Mouse (Mus musculus) CH12.LX (cell line): ENCODE measurements around the gene Casp8ap2.

Experiments used
- CTCF ChIP-seq, 2 experiments: IDR thresholded peaks in 1 of 2; conservative IDR thresholded peaks in 1 of 2; 2 replicates each; pipeline ENCODE4 v1.5.1; 2011 to 2012; ENCODE audit warnings: low read depth in 2 of 2, low read length in 2 of 2, improper control_type of control experiment in 1 of 2, inconsistent platforms in 1 of 2, mild to moderate bottlenecking in 1 of 2, moderate library complexity in 1 of 2
- ELF1 ChIP-seq: IDR thresholded peaks from 2 replicates; pipeline ENCODE4 v1.6.1; 2014; ENCODE audit warnings: low read depth, mild to moderate bottlenecking, inconsistent platforms, low read length, improper control_type of control experiment
- POLR2A ChIP-seq: IDR thresholded peaks from 2 replicates; pipeline ENCODE4 v1.6.1; 2011; ENCODE audit warnings: low read depth, mild to moderate bottlenecking, improper control_type of control experiment, low read length
- POLR2AphosphoS2 ChIP-seq: IDR thresholded peaks from 2 replicates; pipeline ENCODE4 v1.6.1; 2011; ENCODE audit warnings: low read depth, low read length, improper control_type of control experiment

DNA sequence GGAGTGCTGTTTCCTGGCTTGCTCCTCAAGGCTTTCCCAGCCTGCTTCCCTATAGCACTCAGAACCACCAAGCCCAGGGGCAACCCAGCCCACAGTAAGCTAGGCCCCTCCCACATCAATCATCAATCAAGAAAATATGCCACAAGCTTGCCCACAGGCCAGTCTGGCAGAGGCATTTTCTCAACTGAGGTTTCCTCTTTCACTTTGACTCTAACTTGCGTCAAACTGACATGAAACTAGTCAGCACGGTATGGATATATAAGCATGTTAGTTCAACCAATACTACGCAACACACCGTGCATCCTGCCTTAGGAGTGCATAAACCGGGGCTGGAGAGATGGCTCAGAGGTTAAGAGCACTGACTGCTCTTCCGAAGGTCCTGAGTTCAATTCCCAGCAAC lies 27.0 kb upstream of the Casp8ap2 start:
- TF ChIP-seq CTCF (conservative IDR thresholded peaks at IDR 0.05 in 1 of 2, IDR thresholded peaks at IDR 0.05 in 1 of 2; ENCODE audit: low read depth in 2 of 2, low read length in 2 of 2) (no peak), POLR2AphosphoS2 (no peak), POLR2A (no peak), ELF1 (no peak)
